Comparison of ENCODE assay signal across 10 mouse cellular contexts in genomic region chr17:23841145-23841544, GRCm38 (mm10). TPM values are rescaled to one million over a fixed set of nuclear protein-coding genes. Genes with fewer than 3 reads are reported as not detected.
DNase-seq lines count a peak whose midpoint lies in the region; ATAC-seq and TF ChIP-seq lines count a peak whose summit lies in the region.
"Had no signal": no experiment of that assay in that cellular context is flagged by ENCODE, and none has a peak within 500 bp of the region (broad histone marks: within the 10 kb centered on the region; RNA-seq: fewer than 3 reads in every experiment).

No protein-coding gene starts in this region.

- no peaks in the 10 kb centered on the region for H3K36me3 ChIP-seq in liver, postnatal 0 days (replicated peaks; ENCODE audit: insufficient read depth, low read length)
- H3K36me3 ChIP-seq: liver, embryonic 15.5 days had no signal

- intact Hi-C loops in left cerebral cortex, adult 2 months (cut with DNase I) = loop anchor here (5.0 kb wide), 1 partner anchor 69 kb away; the partner anchor contains the start of gene Flywch1
- intact Hi-C loops in heart, postnatal 36 days (cut with DNase I) = no loop called here

- H3K9ac ChIP-seq in liver, postnatal 0 days (replicated peaks) = no peak overlapping the region
- H3K9ac ChIP-seq: liver, embryonic 15.5 days had no signal

- H3K27me3 ChIP-seq in liver, postnatal 0 days (ENCODE audit: insufficient read depth, low read length) = no peaks in the 10 kb centered on the region

- no peak for TF ChIP-seq EP300 in liver, postnatal 0 days (IDR thresholded peaks at IDR 0.05; ENCODE audit: low read depth)

- DNase-seq in left cerebral cortex, adult 2 months (ENCODE audit: extremely low spot score in 1 of 2, low spot score in 2 of 2) = no peak
- no peak for DNase-seq in left cerebral cortex, adult 8-10 months (ENCODE audit: low spot score in 2 of 2)
- peak; percentile 69 for DNase-seq in MN1 (ENCODE audit: low spot score)
- peak; percentile 79 to 86 for DNase-seq in cerebellum, postnatal 10 days
- peak; percentile 51 to 64 for DNase-seq in heart, postnatal 36 days
- peak; percentile 62 for DNase-seq in liver, postnatal 0 days
- peak; percentile 59 to 75 for DNase-seq in right cerebral cortex, adult 2 months (ENCODE audit: low spot score in 2 of 2)
- DNase-seq in yolk sac, embryonic 10.5 days (ENCODE audit: low spot score) = no peak

- 32% methylated on average over 4 of the region's 4 CpGs for WGBS in liver, postnatal 0 days (ENCODE audit: insufficient replicate concordance)

- H3K4me1 ChIP-seq in liver, postnatal 0 days (ENCODE audit: insufficient read depth) = no peaks in the 10 kb centered on the region

- no peak overlapping the region for H3K4me3 ChIP-seq in left cerebral cortex, adult 2 months
- H3K4me3 ChIP-seq in liver, postnatal 0 days (ENCODE audit: low read depth, low read length) = no peak overlapping the region
- H3K4me3 ChIP-seq: liver, embryonic 15.5 days had no signal

- no peak for ATAC-seq in liver, postnatal 0 days

- no peak overlapping the region for H3K4me2 ChIP-seq in liver, postnatal 0 days (ENCODE audit: low read depth, low read length)
- H3K4me2 ChIP-seq: liver, embryonic 15.5 days had no signal

- no peaks in the 10 kb centered on the region for H3K9me3 ChIP-seq in liver, postnatal 0 days (ENCODE audit: low read length)
- H3K9me3 ChIP-seq: liver, embryonic 15.5 days had no signal

- peak; percentile 88 for TF ChIP-seq CTCF in left cerebral cortex, adult 2 months (IDR thresholded peaks at IDR 0.05)
- peak; percentile 84 for TF ChIP-seq CTCF in liver, postnatal 0 days (IDR thresholded peaks at IDR 0.05; ENCODE audit: low read depth)

- H3K27ac ChIP-seq in left cerebral cortex, adult 2 months = no peak overlapping the region
- H3K27ac ChIP-seq in liver, postnatal 0 days (ENCODE audit: low read depth) = no peak overlapping the region
- H3K27ac ChIP-seq: liver, embryonic 15.5 days had no signal

RNA-seq across cellular contexts. Expression of gene Prss32, which starts 2.5 kb away (rescaled TPM):
- not detected for total RNA-seq in left cerebral cortex, adult 2 months (2021)
- total RNA-seq in left cerebral cortex, adult 8-10 months (2022) = under 1 TPM in 3 of 4 experiments, not detected in 1; 0.39 to 0.87 (median 0.66) TPM
- total RNA-seq in heart, postnatal 36 days (2021) = not detected
- not detected in 2 replicates for polyA plus RNA-seq in liver, postnatal 0 days (2015; fragmentation: Nextera tagmentation; extraction: Ambion mirVana)
- polyA plus RNA-seq: liver, embryonic 15.5 days had no signal

RNA-seq across cellular contexts. Expression of gene Prss41, which starts 2.8 kb away (rescaled TPM):
- total RNA-seq in left cerebral cortex, adult 2 months (2021) = 1 to 10 TPM; 1.1 to 2.2 TPM
- total RNA-seq in left cerebral cortex, adult 8-10 months (2022) = 1 to 10 TPM; 1.1 to 3.2 (median 2.0) TPM
- not detected for total RNA-seq in heart, postnatal 36 days (2021)
- polyA plus RNA-seq in liver, postnatal 0 days (2015; fragmentation: Nextera tagmentation; extraction: Ambion mirVana) = 0.06 and 0.25 TPM in 2 replicates

RNA-seq across cellular contexts. Expression of gene Prss33, which starts 5.3 kb away (rescaled TPM):
- total RNA-seq in left cerebral cortex, adult 2 months (2021) = not detected
- under 1 TPM in 1 of 4 experiments, not detected in 3; 0.30 TPM for total RNA-seq in left cerebral cortex, adult 8-10 months (2022)
- not detected for total RNA-seq in heart, postnatal 36 days (2021)
- polyA plus RNA-seq in liver, postnatal 0 days (2015; fragmentation: Nextera tagmentation; extraction: Ambion mirVana) = not detected in 2 replicates
- polyA plus RNA-seq: liver, embryonic 15.5 days had no signal

RNA-seq across cellular contexts. Expression of gene Elob, which starts 12.2 kb away (rescaled TPM):
- total RNA-seq in left cerebral cortex, adult 2 months (2021) = 100 to 1,000 TPM; 337 to 365 TPM
- total RNA-seq in left cerebral cortex, adult 8-10 months (2022) = 100 to 1,000 TPM; 314 to 398 (median 353) TPM
- total RNA-seq in heart, postnatal 36 days (2021) = 100 to 1,000 TPM; 345 to 363 TPM
- 458 and 460 TPM in 2 replicates for polyA plus RNA-seq in liver, postnatal 0 days (2015; fragmentation: Nextera tagmentation; extraction: Ambion mirVana)

RNA-seq across cellular contexts. Expression of gene Prss21, which starts 26.7 kb away (rescaled TPM):
- not detected for total RNA-seq in left cerebral cortex, adult 2 months (2021)
- not detected for total RNA-seq in left cerebral cortex, adult 8-10 months (2022)
- not detected for total RNA-seq in heart, postnatal 36 days (2021)
- polyA plus RNA-seq in liver, postnatal 0 days (2015; fragmentation: Nextera tagmentation; extraction: Ambion mirVana) = not detected in 2 replicates
- polyA plus RNA-seq: frontal cortex, adult 2 months; liver, embryonic 15.5 days had no signal

Comparison
In these comparisons a context has a peak if more than half of its experiments do, and no peak if none do; other contexts are left out.
1. DNase-seq: peak in MN1 (single experiment), cerebellum, postnatal 10 days (2 of 2), heart, postnatal 36 days (2 of 2), liver, postnatal 0 days (single experiment) and right cerebral cortex, adult 2 months (2 of 2); none in left cerebral cortex, adult 2 months (0 of 2), left cerebral cortex, adult 8-10 months (0 of 2) and yolk sac, embryonic 10.5 days (single experiment).